Mouse (Mus musculus): Measurements from ENCODE around the gene Ifitm7. TPM values are rescaled to one million over a fixed set of nuclear protein-coding genes. Genes with fewer than 3 reads are reported as not detected.

Gene Ifitm7
- not detected in 2 replicates for polyA plus RNA-seq (2015; fragmentation: Nextera tagmentation; extraction: Ambion mirVana)

DNA sequence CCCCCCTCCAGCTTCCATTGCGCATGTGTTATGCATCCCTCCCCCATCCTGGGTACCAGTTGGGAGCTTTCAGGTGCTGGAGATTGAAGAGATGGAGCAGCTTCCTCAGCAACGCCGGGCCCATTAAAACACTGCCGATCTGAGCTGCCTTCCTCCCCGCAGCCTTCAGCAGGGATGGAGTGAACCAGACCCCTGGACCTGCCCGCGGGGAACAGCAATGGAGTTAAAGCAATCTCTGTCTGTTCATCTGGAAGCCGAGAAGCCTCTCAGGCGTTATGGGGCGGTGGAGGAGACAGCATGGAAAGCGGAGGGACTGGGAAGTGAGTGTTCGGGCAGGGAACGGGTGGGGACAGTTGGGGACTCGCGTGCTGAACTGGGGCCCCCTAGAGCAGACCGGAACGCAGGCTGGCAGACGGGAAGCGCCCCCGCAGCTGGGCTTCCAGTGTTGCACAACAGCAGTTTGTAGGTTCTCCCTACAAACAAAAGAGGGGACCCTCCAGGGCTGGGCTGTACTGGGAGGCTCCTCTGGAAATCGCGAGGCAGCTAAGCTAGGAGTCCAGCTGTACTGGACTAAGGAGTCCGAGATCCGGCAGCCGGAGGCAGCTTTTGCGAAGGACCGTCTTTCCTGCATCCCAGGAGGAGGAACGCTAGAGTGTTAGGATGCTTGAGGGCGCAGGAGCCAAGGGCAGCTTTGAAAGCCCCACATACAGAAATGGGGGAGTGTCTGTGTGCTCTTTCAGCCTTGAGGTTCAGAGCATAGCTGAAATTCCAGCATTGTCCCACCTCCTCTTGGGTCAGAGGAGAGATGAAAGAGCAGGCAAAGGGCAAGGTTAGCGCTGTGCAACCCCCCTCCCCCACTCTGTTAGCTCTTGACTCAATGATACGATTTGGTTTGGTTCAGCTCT, at the start of gene Ifitm7, which contains the start of gene 2900011O08Rik:
Gene Ifitm7 (minus strand): TSS at position 315 of the 905 bp plus-strand sequence.
Gene 2900011O08Rik (plus strand): TSS at position 31 of the 905 bp plus-strand sequence.
- DNase-seq (ENCODE audit: low spot score): no peak

DNA sequence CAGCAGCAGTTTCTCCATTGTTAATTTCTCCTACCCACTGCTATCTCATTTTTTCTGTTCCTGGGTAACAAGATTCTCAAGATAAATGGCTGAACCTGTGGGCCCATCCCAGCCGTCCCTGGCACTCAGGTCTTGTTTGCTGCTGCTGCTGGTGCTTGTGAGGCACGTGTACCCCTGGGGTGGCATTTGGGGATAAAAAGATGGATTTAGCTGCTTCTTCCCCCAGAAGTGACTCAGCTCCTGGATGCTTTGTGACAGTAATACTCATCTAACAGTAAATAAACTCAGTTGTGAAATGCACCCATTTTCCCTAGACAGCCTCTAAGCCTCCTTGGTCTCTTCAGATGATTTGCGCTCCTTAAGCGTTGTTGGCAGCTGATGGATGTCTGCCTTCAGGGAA, 46.4 kb upstream of the Ifitm7 start:
- DNase-seq (ENCODE audit: low spot score): no peak

DNA sequence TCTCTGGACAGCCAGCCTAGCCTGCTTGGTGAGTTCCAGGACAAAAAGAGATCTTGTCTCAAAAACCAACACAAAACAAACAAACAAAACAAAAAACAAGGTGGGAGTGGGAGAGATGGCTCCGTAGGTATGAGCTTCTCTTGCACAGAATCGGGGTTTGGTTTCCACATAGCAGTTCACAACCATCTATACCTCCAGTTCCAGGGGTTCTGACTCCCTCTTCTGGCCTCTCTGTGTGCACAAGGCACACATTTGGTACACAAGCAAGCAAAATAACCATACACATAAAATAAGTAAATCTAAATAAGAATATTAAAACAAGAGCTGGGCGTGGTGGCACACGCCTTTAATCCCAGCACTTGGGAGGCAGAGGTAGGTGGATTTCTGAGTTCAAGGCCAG, 44.0 kb upstream of the Ifitm7 start:
- no peak for DNase-seq (ENCODE audit: low spot score)

DNA sequence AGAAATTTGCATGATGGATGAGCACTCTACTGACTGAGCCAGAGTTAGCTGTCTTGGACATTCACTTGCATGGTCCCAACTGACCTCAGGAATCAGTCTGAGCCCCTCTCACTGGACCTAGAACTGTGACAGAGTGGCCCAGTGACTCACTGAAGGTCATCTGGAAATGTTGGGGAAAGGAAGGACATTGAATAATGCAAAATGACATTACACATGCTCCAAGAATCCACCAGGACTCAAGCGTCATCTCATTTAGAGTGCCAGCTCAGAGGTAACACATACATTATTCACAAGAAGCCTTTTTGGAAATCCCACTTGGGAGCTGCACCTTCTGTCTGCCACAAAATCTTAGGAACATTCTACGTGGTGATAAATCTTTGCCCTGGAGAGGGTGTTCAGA, 43.2 kb upstream of the Ifitm7 start:
- DNase-seq (ENCODE audit: low spot score): no peak

DNA sequence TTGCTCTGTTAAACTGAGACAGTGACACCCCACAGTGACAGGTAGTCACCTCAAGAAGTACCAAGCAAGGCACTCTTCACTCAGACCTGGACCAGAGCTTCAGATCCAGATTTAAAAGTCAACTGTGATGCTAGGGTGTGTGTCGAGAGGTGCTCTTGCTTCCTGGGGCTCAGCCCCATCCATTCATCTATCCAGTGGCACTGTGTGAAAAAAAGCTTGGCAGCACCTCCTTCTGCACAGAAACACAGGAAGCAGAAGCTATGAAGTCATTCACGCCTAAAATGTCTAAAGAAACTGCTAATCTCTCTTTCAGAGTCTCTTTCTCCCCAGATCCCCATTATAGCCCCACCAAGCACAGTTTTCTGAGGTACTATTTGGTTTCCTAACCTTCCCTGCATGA, 42.4 kb upstream of the Ifitm7 start:
- no peak for DNase-seq (ENCODE audit: low spot score)

DNA sequence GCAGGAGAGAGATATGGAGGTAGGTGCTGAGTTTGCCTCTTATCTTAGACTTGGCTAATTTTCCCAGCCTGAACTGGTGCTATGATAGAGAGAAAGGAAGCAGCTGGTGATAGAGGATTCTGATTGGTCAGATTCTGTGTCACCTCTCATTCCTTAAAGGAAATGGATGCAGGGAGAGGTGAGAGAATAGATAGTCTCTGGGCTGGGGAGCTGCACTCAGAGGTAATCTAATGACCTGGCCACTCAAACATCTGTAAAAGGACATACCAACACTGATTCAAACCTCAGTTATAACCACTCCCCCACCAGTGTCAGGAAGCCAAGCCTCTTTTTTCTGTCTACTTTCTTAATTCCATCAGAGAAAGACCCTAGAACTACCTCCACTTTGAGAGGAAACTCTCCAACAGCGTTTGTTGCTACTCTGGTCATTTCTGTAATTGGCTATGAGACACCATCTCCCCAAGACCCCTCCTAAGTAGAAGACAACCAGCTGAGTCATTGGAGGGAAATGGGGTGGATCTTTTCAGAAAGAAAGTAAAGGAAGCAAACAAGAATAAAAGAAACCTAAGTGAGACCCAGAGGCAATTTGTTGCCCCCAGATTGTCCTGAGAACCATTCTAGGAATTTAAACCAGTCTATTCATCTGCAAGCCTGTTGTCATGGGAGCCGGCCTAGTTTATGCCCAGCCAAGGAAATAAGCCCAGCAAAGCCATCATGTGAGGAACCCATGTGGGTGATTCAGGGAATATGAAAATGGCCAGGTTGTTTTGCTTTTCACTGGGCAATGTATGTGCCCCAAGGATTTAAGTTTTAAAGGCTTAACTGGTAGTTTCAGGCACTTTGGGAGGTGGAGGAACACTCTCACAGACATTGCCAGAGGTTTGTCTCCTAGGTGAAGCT, 38.7 kb upstream of the Ifitm7 start:
- no peak for DNase-seq (ENCODE audit: low spot score)

DNA sequence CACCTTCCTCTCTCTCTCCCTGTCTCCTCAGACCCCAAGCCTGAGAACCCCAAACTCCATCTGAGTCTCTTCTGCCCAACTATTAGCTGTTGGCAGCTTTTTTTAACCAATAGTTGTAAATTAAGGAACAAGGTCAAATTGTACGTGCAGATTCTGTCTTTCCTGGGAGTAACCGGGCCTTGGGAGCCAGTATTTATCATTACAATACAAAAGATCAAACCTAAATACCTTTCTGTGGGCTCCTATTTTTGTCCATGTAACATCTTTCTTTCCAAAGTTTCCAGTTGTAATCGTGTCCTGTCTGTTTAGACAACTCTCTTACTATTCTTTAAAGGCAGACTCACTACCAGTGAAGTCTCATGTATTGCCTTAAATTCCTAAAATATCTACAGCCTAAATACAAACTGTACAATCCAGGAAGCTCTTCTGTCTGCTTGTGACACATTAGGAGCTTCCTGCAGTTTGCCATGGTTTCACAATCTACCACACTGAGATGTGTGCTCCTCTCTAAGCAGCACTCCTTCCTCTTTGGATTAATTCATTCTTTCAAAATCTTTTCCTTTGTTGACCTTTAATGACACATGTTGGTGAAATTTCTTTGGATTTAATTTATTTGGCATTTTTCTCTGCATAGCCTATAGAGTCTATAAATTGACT, 34.6 kb upstream of the Ifitm7 start:
- DNase-seq (ENCODE audit: low spot score): no peak

DNA sequence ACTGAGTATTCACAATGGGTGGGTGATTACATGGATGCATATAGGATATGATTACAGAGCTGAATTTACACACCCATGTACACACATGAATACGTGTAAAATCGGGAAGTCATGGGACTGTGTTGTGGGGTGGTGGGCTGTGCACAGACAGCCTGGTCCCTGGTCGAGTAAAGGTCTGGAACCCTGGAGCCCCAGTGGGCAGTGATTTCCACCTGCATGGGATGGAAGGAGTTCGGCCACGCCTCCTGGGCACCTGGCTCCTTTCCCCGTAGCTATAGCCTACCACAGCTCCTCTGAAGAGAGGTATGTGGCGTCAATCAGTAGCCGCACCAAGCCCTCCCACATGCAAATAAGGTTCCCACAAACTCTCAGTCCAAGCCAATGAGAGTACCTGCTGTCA, 30.6 kb upstream of the Ifitm7 start:
- DNase-seq (ENCODE audit: low spot score): no peak

DNA sequence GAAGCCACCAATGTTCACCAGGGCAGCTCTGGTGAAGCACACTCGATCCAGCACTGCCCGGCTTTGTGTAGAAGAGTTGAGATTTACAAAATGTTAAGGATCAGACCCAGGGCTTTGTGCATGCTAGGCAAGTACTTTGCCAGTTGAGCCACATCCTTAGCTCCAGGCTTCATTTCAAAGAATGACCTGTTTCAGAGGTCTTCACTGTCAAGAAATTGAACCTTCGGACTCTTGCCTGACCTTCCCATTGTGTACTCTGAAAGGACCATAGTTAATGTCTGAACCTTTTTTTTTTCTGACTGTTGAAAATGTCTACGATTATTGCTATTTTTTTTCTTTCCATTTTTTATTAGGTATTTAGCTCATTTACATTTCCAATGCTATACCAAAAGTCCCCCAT, 23.3 kb upstream of the Ifitm7 start:
- no peak for DNase-seq (ENCODE audit: low spot score)

DNA sequence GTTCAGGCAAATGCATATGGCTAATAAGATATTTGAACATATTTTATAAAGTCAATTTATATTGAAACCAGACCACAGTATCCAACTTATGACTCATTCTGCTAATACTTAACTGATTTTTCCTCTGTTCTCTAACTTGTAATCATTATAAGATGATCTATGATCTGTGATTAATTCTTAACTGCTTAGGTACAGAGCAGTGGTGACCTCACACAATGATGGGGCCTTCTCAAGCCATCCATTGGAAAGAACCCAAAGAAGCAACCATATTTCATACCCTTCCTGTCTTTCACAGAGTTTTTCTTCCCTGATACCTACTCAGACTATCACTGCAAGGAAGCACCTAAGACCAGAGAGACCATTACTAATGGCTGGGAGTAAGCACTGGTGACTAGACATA, 22.0 kb upstream of the Ifitm7 start:
- DNase-seq (ENCODE audit: low spot score): no peak

DNA sequence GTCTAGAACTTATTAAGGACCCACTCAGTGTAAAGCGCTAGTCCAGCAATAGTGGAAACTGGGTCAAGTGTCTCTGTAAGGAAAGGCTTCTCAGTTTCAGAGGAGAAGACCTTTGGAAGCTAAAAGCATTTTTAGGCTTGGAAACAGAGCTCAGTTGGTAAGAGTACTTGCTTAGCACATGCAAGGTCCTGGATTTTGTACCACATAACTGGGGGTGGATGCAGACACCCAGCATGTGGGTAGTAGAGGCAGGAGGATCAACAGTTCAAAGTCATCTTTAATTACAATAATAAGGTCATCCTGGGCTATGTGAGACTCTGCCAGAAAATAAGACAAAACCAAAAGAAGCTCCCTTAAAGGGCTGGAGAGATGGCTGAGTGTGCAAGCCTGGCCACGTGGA, 21.4 kb upstream of the Ifitm7 start:
- DNase-seq (ENCODE audit: low spot score): no peak

DNA sequence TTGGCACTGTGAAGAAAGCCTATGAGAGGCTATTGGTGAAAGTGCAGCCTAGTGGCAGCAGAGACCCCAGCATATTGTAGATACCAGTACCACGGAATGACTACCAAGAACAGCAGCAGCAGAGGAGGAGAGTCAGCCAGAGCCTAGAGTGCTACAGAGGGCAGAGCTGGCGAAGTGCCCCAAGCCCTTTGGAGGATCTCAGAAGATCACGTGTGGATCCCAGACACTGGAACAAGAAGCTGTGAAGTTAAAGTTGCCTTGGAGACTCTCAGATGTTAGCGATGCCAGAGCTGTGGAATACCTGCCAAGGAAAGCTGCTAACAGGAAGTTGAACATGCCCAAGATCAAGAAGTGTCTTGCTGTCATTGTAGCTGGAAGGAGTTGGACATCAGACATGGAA, 18.6 kb upstream of the Ifitm7 start:
- no peak for DNase-seq (ENCODE audit: low spot score)

DNA sequence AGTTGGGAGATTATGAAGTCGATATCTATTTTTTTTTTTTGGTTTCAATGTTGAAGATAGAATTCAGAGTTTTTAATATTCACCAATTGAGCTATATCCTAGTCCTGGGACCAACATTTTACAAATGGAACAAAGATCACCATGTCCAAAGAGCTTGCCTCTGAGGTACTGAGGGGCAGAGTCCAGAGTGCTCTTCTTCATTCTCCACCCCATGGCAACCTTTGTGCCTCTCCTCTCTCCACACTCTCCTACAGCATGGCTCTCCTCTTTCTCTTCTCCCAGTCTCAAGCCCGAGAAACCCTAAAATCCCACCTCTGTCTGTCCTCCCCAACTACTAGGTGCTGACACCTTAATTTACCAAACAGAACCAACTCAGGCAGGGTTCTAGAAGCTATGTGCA, 18.0 kb upstream of the Ifitm7 start:
- DNase-seq (ENCODE audit: low spot score): no peak

DNA sequence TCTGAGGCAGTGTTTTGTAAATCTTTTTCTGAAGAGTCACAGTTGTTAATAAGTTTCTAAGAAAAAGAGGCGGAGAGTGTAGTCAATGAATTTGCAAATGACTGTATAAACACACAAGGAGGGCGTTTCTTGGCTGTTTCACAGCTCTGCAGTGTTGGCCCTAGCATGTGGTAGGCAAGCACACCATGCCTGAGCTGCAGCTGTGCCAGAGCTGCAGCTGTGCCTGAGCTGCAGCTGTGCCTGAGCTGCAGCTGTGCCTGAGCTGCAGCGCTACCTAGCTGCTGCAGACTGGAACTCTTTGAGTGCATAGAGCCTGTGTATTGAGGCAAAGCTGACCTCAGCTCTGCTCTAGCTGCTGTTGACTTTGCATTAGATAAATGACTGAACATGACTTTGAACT, 17.5 kb upstream of the Ifitm7 start:
- peak; percentile 3 for DNase-seq (ENCODE audit: low spot score)

DNA sequence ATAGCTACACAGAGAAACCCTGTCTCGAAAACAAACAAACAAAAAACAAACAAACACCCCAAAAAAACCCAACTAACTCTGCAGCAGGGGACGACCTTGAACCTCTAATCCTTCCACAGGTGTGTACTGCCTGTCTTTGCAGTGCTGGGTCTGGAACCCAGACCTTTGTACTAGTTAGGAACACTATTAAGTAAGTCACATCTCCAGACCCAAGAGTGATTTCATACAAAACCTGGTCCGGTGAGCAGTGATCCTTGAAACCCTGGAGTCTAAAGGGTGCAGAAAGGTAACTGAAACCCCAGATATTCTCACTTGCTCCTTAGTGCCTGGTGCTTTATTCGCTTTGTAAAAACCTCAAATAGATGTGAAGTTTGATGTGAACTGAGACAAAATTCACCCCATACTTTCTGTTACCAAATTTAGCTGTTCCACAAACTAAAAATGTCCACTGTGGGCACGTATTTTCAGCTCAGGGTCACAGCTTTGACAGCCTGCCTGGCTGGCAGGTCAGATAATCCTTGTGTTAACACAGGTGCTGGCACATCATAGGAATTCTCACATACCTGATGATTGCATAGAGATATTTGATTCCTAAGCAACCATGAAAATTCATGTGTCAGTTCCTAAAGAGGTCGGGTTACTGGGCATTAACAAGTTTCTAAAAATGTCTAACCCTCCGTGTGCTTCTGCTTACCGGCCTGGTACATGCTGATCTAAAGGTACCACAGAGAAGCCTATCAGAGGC, 16.9 kb upstream of the Ifitm7 start:
- no peak for DNase-seq (ENCODE audit: low spot score)

DNA sequence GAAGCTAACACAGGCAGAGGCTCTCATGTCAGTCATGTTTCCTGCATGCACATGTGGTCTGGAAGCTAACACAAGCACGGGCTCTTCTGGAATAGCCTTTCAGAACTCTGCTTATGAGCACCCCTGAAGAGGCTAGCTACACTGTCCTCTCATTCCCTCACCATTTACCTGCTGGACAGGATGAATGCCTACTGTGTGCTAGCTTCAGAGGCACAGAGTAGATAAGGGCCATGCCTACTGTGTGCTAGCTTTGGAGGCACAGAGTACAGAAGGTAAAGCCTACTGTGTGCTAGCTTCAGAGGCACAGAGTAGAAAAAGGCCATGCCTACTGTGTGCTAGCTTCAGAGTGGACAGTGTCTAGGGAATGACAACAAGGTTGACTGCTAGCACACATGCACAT, 7.8 kb upstream of the Ifitm7 start:
- no peak for DNase-seq (ENCODE audit: low spot score)

DNA sequence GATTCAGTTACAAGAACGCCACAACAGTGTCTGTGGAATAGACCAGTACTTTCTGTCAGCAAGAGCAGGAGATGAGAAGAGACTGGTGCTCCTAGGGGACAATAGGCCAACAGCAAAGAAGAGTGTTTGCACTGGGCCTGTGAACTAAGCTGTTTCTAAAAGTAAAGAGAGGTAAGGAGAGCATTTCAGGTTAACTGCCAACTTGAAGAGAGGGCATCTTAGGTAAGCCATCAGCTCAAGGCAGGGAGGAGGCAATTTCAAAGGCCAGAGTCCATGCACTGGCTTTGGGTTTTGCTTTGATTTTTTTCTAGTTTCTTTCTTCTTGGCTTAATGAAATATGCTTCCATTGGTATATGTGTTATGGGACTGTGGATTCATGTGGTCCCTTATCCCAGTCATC, 7.4 kb upstream of the Ifitm7 start:
- DNase-seq (ENCODE audit: low spot score): no peak

DNA sequence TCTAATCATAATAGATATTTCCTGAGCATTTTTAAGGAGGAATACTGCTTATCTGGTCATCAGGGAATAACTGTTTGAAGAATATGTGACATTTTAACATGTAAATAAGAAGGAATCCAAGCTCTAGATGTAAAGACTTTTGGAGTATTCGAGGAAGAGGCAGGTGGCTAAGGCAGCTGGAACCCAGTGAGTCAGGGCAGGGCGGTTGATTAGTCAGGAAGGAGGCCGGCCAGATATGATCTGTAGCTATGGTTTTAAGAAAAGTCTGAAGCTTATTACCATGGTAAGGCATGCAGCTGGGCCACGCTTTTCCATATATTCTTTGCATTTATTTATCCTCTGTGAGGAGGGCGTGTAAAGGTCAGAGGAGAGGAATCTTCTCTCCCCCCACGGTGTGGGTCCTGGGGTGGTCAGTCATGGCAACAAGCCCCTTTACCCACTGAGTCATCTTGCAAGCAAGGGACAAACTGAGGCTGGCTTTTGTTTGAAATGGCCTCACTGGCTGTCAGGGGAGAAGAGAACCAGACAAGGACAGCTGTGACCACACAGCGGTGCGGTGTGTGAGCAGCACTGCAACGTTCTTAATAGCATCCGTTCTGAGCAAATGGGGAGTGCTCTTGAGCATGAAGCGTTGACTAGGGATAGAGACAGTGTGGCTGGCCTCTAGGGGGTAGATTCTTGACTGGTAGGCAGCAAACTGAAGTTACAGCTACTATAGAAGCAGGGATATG, 6.0 kb upstream of the Ifitm7 start:
- DNase-seq (ENCODE audit: low spot score): no peak

DNA sequence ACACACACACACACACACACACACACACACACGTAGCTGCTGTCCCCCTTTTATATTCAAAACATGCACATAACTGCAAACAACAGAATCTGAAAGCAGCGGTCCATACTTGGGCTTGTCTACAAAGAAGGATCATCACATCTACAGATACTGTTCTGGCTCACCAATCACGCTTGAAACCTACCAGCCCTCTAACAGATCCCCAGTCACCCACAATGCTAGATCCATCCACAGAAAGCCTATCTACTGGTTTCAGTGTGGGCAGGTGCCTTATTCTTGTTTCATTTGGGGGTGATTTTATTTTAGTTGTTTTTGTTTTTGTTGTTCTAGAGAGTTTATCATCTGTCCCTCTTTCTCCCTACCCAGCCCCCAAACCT, 503 bp downstream of the Ifitm7 start:
- DNase-seq (ENCODE audit: low spot score): no peak

DNA sequence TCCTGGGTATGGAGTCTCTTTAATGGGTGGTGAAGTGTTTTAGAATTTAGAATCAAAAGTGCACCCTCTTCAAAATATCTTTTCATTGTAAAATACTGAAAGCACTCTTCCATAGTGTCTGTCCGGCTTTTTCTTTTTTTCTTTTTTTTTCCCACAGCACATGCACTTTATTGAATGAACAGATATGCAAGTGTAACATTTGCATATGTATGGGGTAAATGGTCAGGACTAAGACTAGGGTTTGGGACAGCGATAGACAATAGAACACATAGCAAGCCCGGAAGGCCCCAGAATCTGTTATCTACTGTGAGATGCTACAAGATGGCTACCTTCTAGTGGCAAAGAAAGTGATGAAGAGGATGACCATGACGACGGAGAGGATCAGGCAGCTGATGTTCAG, 3.5 kb downstream of the Ifitm7 start:
- no peak for DNase-seq (ENCODE audit: low spot score)

Data from thymus, postnatal 0 days (tissue).